Mouse (Mus musculus): ENCODE measurements around the gene Zfp748.
A peak's percentile ranks its signal among the peaks of the same experiment; 100 is the strongest.

The Zfp748 gene

GRCm38 (mm10) chr13:67553730-67554129 is at the start of gene Zfp748:
TSS of gene Zfp748 (minus strand) at chr13:67553830.
- DNase-seq (ENCODE audit: low spot score) = no peak

- no peak for DNase-seq (ENCODE audit: low spot score)
Measured at GRCm38 (mm10) chr13:67572591-67573189, 19.1 kb upstream of the Zfp748 start.

- DNase-seq (ENCODE audit: low spot score) = peak; percentile 79
Measured at GRCm38 (mm10) chr13:67552505-67553346, 904 bp downstream of the Zfp748 start.

GRCm38 (mm10) chr13:67545941-67546340 is 7.7 kb downstream of the Zfp748 start:
- no peak for DNase-seq (ENCODE audit: low spot score)

GRCm38 (mm10) chr13:67527049-67527730 is 26.4 kb downstream of the Zfp748 start:
- DNase-seq (ENCODE audit: low spot score) = no peak

- DNase-seq (ENCODE audit: low spot score) = peak; percentile 88
Measured at GRCm38 (mm10) chr13:67525753-67526410, 27.7 kb downstream of the Zfp748 start, which contains the start of the genes Gm26965 and Zfp87. TSS of gene Gm26965 (minus strand) at chr13:67526151. TSS of gene Zfp87 (minus strand) at chr13:67526177.

GRCm38 (mm10) chr13:67500908-67501307 is 52.7 kb downstream of the Zfp748 start:
- no peak for DNase-seq (ENCODE audit: low spot score)

GRCm38 (mm10) chr13:67500084-67500719 is 53.4 kb downstream of the Zfp748 start, which contains the start of gene Zfp58:
TSS of gene Zfp58 (minus strand) at chr13:67500555.
- peak; percentile 75 for DNase-seq (ENCODE audit: low spot score)

GRCm38 (mm10) chr13:67495631-67496030 is 58.0 kb downstream of the Zfp748 start:
- DNase-seq (ENCODE audit: low spot score) = no peak
